Mouse (Mus musculus): Measurements from ENCODE around the gene Rbfox3.

GRCm38 (mm10) chr11:118939731-118940130, 28.3 kb upstream of the Rbfox3 start:
- TF ChIP-seq CTCF (IDR thresholded peaks at IDR 0.05; ENCODE audit: low read depth, low read length) (no peak), POLR2A (IDR thresholded peaks at IDR 0.05; ENCODE audit: borderline replicate concordance, low read depth, low read length) (no peak)

All from bone marrow macrophage, adult 2 months (primary cell).